Mouse (Mus musculus): Measurements from ENCODE around the gene Ctso. TPM values are rescaled to one million over a fixed set of nuclear protein-coding genes. Genes with fewer than 3 reads are reported as not detected.
A peak's percentile ranks its signal among the peaks of the same experiment; 100 is the strongest.

Gene Ctso
- 0.97 and 1.7 TPM in 2 replicates for polyA plus RNA-seq (2012)

GRCm38 (mm10) chr3:81932141-81933101 is at the start of gene Ctso:
Gene Ctso, plus strand, starts transcription at chr3:81932601.
- TF ChIP-seq GATA1 (IDR thresholded peaks at IDR 0.05; ENCODE audit: low read length) = no peak

GRCm38 (mm10) chr3:81883916-81884315 is 48.5 kb upstream of the Ctso start:
- TF ChIP-seq GATA1 (IDR thresholded peaks at IDR 0.05; ENCODE audit: low read length) = no peak

- TF ChIP-seq GATA1 (IDR thresholded peaks at IDR 0.05; ENCODE audit: low read length) = no peak
Measured at GRCm38 (mm10) chr3:81885566-81885965, 46.8 kb upstream of the Ctso start.

- TF ChIP-seq GATA1 (IDR thresholded peaks at IDR 0.05; ENCODE audit: low read length) = no peak
Measured at GRCm38 (mm10) chr3:81889137-81889536, 43.3 kb upstream of the Ctso start.

GRCm38 (mm10) chr3:81910286-81911036 is 21.9 kb upstream of the Ctso start:
- TF ChIP-seq GATA1 (IDR thresholded peaks at IDR 0.05; ENCODE audit: low read length) = no peak

- no peak for TF ChIP-seq GATA1 (IDR thresholded peaks at IDR 0.05; ENCODE audit: low read length)
Measured at GRCm38 (mm10) chr3:81916030-81916686, 16.2 kb upstream of the Ctso start.

GRCm38 (mm10) chr3:81917354-81917935 is 15.0 kb upstream of the Ctso start:
- no peak for TF ChIP-seq GATA1 (IDR thresholded peaks at IDR 0.05; ENCODE audit: low read length)

- TF ChIP-seq GATA1 (IDR thresholded peaks at IDR 0.05; ENCODE audit: low read length) = no peak
Measured at GRCm38 (mm10) chr3:81918215-81918614, 14.2 kb upstream of the Ctso start.

GRCm38 (mm10) chr3:81919681-81920080 is 12.7 kb upstream of the Ctso start:
- no peak for TF ChIP-seq GATA1 (IDR thresholded peaks at IDR 0.05; ENCODE audit: low read length)

- TF ChIP-seq GATA1 (IDR thresholded peaks at IDR 0.05; ENCODE audit: low read length) = no peak
Measured at GRCm38 (mm10) chr3:81922910-81923309, 9.5 kb upstream of the Ctso start.

- TF ChIP-seq GATA1 (IDR thresholded peaks at IDR 0.05; ENCODE audit: low read length) = no peak
Measured at GRCm38 (mm10) chr3:81924931-81925330, 7.5 kb upstream of the Ctso start.

GRCm38 (mm10) chr3:81925856-81926255 is 6.5 kb upstream of the Ctso start:
- TF ChIP-seq GATA1 (IDR thresholded peaks at IDR 0.05; ENCODE audit: low read length) = peak; percentile 11

- TF ChIP-seq GATA1 (IDR thresholded peaks at IDR 0.05; ENCODE audit: low read length) = no peak
Measured at GRCm38 (mm10) chr3:81926764-81927325, 5.6 kb upstream of the Ctso start.

- no peak for TF ChIP-seq GATA1 (IDR thresholded peaks at IDR 0.05; ENCODE audit: low read length)
Measured at GRCm38 (mm10) chr3:81929073-81929472, 3.3 kb upstream of the Ctso start.

- TF ChIP-seq GATA1 (IDR thresholded peaks at IDR 0.05; ENCODE audit: low read length) = no peak
Measured at GRCm38 (mm10) chr3:81931695-81932094, 706 bp upstream of the Ctso start.
